Mouse (Mus musculus) induced T-regulatory cell, adult 2 months (primary cell): Measurements from ENCODE around the gene Nradd.
A peak's percentile ranks its signal among the peaks of the same experiment; 100 is the strongest.

ENCODE experiments used
- DNase-seq: peaks from one replicate; pipeline ENCODE4 v3.0.0-alpha.2; 2012; ENCODE audit warnings: low read depth

Nradd gene

DNA sequence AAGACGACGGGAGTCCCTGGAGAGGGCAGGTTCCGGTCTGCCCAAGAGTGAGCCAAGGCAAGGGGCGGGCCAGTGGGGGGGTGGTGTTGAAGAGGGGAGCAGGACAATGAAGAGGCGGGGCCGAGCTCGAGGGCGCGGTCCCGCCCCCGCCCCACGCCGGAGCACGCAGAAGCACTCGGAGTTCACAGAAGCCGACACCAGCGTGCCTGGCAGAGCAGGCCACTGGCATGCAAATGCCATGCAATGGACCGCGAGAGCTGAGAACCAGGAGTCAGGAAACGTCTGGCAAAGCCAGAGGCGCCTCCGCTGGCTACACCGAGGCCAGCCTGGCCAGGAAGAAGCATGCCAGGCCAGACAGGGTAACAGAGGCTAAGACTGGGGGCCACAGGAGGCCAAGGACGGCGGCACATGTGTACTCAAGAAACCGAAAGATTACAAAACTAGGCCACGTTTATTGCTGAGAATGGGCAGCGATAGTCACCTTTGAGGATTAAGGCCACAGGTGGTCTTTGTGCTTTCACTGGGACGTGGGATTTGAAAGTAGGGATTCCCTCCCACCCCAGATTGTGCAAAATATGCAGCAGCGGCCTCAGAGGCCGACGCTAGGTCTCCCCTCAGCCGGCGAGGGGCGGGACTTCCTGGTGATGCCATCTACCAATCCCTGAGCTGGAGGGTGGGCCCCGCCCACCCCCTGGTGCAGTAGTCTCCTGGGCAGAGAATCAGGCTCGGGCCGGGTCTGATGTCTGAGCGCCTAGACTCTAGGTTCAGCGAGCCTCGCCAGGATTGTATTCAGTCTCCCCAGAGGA, at the start of gene Nradd:
Nradd (minus strand) TSS at position 92 of the 806 bp plus-strand sequence.
- peak; percentile 36 for DNase-seq

DNA sequence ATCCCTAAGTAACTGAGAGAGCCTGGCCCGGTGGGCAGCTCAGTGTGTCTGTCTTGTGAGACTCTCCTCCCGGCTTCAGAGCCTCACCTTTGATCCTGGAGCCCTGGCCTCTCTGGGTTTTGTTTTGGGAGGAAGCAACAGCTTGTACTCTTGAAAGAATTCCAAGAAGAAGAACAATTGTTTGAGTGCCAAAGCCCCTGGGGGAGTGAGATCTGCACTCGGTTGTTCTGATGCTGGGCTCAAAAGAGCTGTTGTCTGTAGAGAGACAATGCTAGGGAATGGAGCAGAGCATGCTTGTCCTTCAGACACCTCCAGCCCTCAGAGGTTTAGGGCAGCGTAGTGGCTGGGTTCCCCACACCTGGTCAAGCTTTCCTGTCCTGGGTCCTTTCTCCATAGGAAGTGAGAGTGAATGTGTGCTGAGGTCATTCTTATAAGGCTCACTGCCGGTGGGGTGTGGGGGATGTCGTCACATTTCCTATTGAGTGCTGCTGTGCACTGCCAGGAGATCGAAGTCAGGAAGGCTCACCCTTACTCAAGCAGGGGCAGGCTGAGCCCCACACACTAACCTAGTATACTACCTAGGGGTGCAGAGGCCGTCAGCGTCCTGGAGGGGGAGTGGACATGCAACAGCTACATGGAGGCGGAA, 49.0 kb upstream of the Nradd start:
- DNase-seq = no peak

- peak; percentile 45 for DNase-seq
Observed at GRCm38 (mm10) chr9:110672462-110673106, 48.3 kb upstream of the Nradd start.

- DNase-seq = no peak
Observed at GRCm38 (mm10) chr9:110669785-110670184, 45.5 kb upstream of the Nradd start.

DNA sequence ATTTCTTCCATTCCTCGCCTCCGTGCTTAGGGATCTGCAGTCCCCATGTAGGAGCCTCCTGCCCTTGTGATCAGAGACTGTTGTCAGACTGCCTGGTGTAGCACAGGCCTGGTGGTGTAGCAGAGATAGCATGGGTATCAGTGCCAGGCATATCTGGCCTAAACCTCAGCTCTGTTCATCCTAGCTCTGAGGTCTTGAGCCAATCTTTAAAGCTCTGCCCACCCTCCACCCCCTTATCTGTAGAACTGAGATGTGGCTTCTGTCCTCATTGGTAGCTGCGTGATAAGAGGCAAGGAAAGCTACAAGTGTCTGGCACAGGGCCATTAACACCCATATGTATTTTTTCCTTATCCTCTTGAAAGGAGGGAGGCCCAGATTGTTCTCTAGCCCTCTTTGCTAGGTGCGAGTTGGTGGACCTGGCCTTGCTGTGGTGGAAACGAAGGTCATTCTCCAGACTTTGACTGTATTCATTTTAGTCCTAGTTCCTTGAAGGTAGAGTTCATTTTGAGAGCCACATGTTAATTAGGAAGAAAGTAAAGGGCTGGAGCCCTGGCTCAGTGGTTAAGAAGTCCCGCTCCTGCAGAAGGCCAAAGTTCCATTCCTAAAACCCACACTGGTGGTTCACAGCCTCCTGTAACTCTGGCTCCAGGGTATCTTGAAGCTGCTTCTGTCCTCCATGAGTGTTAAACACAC, 44.5 kb upstream of the Nradd start:
- DNase-seq = no peak

DNA sequence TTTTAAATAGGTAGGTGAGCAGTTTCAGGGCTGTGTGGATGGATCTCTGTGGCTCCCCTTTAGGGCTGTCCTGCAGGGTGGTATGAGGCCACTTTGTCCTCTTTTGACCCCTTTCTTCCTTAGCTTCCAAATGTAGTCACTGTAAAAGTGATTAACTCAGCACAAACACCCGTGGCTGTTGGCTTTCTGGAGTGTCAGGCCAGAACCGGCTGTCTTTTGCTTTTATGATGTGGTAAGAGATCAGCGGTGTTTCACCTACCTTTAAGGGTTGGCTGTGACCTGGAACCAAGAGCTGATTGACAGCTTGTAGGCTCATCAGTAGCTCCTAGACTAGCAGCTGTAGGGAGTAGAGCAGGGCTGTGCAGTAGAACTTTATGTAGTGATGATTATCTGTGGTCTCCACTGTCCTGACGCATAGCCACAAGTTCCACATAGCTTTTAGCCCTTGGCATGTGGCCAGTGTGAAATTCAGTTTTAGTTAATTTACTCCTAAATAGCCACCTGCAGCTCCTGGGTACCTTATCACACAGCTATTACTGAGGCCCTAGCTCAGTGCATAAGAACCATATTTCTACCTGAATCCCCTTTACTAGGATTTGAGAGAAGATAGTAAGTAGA, 43.1 kb upstream of the Nradd start:
- no peak for DNase-seq

DNA sequence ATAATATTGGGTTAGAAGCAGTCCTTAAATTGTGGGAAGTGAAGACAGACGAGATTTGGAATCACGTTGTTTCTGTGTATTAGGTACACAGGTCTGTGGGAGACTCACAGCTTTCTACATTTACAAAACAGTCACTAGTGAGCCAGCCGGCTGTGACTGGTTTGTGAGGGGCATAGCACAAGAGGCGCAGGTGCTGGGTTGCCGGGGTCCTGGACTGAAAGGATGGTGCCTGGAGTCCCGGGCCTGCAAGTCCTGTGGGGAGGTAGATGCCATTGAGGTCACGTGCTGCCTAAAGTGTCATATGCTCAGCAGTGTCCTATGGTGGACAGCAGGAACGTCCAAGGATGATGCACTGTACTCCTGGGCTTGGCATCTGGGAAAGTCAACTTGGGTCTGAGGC, 42.1 kb upstream of the Nradd start:
- no peak for DNase-seq

GRCm38 (mm10) chr9:110665912-110666311, 41.7 kb upstream of the Nradd start:
- no peak for DNase-seq

- no peak for DNase-seq
Observed at GRCm38 (mm10) chr9:110662844-110663243, 38.6 kb upstream of the Nradd start.

GRCm38 (mm10) chr9:110660856-110661612, 36.8 kb upstream of the Nradd start:
- DNase-seq = no peak

DNA sequence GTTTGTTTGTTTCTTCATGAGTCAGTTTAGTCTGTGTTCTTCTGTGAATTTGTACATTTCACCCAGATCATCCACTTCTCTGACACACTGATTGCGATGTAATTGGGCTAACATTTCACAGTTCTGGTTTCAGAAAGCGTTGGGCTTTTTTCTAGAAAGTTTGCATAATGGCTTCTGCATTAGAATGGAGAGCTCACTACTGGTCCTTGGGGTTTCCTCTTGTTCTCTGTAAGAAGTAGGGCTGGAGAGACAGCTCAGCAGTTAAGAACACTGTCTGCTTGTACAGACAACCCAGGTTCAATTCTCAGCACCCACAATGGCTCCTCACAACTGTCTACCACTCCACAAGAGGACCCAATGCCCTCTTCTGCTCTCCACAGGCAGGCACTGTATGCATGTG, 36.0 kb upstream of the Nradd start:
- DNase-seq = no peak

GRCm38 (mm10) chr9:110659521-110659920, 35.3 kb upstream of the Nradd start:
- DNase-seq = no peak

DNA sequence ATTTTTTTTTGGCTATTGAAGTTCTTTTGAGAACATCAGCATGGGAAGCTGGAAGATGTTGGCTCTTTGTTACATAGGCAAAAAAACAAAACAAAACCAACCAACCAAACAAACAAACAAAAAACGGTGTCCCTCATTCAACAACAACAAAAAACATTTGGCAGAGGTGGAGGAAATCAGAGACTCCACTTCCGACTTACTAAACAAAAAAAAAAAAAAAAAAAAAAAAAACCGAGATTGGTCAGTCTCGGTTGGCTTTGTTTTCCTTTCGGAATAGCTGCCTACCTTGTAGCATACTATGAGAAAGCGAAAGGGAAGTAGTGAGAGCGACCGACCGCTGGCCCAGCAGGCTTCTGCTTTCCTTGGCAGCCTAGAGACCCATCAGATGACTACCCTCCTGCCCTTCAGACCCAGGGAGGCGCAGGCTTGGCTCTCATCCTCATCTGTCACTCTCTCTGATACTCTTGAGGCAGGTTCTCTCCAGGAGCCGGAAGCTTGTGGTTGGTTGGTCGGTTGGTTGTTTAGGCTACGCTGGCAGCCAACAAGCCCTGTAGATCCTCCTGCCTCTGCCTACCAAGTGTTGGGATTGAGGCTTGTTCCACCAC, 33.3 kb upstream of the Nradd start:
- peak; percentile 81 for DNase-seq

GRCm38 (mm10) chr9:110656249-110657221, 32.3 kb upstream of the Nradd start, which contains the start of gene Ccdc12:
TSS of gene Ccdc12 (plus strand) at chr9:110656503.
- peak; percentile 99 for DNase-seq

DNA sequence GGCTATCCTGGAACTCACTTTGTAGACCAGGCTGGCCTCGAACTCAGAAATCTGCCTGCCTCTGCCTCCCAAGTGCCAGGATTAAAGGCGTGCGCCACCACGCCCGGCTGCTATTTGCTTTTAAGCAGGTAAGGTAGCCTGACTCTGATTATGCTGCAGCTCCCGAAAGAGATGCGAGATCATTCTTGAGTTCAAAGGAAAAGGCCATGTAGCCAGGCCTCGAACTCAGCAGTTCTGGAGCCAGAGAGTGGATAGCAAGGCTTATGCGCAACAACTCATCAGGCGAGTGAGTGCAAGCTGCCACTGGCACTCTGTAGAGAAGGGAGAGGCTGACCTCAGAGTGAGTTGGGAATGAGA, 31.4 kb upstream of the Nradd start:
- DNase-seq = no peak

DNA sequence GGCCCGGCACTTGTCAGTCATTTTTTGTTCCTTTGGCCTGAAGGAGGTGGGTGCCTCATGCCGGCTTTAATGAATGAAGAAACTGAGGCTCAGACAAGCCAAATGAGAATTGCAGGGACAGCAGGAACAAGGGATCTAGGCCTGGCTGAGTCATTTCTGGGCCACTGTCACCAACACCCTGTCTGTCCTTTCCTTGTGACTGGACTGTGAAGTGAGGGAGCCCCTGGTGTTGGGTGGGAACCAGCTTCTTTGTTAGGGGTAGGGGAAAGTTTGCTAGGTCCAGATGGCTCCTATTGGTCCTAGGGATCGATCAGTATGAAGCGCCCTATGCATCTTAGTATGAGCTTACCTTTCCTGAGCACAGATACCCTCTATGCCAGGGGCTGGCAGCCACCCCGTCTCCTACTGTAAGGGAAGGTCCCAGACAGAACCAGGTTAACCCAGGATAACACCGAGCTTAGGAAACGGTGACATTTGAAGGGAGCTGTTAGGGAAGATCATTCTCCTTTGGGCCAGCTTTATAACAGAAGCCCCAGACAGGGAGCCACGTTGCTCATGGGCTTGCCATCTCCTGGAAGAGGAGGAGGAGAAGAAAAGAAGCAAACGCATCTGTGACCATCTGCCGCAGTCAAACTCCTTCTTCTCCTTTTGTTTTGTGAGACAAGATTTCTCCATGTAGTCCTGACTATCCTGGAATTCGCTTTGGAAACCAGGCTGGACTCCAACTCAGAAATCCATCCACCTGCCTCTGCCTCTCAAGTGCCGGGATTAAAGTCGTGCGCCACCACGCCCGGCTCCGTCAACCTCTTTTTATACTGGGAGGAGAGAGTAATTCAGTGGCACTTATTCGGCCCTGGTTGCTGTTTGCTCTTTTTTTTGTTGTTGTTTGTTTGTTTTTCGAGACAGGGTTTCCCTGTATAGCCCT, 30.7 kb upstream of the Nradd start:
- DNase-seq = no peak

GRCm38 (mm10) chr9:110653655-110654461, 29.6 kb upstream of the Nradd start, which contains the start of gene Nbeal2:
TSS of gene Nbeal2 (minus strand) at chr9:110654161.
- peak; percentile 95 for DNase-seq
